Comparison of ENCODE assay signal across 8 mouse cellular contexts in the genomic region with DNA sequence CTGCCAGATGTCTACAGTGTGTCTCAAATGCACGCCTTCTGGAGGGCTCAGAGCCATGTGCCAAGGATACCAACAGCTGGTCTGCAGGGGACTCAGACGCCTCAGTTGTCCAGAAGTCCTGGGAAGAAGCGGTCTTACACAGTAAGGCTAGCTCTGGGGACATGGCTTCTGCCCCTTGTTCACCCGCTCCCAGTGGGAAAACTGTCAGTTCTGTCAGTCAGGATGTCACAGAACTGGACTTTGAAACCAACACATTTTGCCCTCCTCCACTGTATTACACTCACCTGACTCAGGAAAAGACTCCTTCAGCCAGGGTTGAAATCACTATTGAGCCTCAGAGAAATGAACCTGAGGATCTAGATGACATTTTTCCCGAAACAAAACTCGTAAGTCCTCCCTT. TPM values are rescaled to one million over a fixed set of nuclear protein-coding genes. Genes with fewer than 3 reads are reported as not detected.
DNase-seq lines count a peak whose midpoint lies in the region; ATAC-seq and TF ChIP-seq lines count a peak whose summit lies in the region.

No protein-coding gene starts in this region.

- no peak for DNase-seq in liver, adult 2 months (ENCODE audit: extremely low read depth, low read depth, low spot score)
- no peak for DNase-seq in liver
- no peak for DNase-seq in forebrain, embryonic 11.5 days (ENCODE audit: low spot score)
- no peak for DNase-seq in kidney, postnatal 0 days (ENCODE audit: low spot score)
- DNase-seq in thymus, postnatal 25 days: no peak
- DNase-seq in right cerebral cortex, adult 18-20 months: no peak

- WGBS in liver, adult 2 months: 96% methylated on average over 6 of the region's 6 CpGs
- WGBS in forebrain, embryonic 11.5 days: 94% methylated on average over 6 of the region's 6 CpGs
- 95% methylated on average over 6 of the region's 6 CpGs for WGBS in kidney, postnatal 0 days
- 94% methylated on average over 6 of the region's 6 CpGs for WGBS in neural tube, embryonic 12.5 days

- peak overlapping the region; percentile 96 for H3K4me2 ChIP-seq in forebrain, embryonic 11.5 days (ENCODE audit: low read depth, low read length, severe bottlenecking)
- peak overlapping the region; percentile 69 for H3K4me2 ChIP-seq in kidney, postnatal 0 days (ENCODE audit: low read length)
- peak overlapping the region; percentile 89 for H3K4me2 ChIP-seq in neural tube, embryonic 12.5 days (replicated peaks)

- no peaks in the 10 kb centered on the region for H3K4me1 ChIP-seq in liver, adult 2 months (ENCODE audit: control insufficient read depth, insufficient read depth, low read length)
- H3K4me1 ChIP-seq in forebrain, embryonic 11.5 days (replicated peaks; ENCODE audit: control insufficient read depth, insufficient read depth, low read length): no peaks in the 10 kb centered on the region; the same call in 1 of the 2 replicates
- peaks cover 10% of the 10 kb centered on the region; the same call in 1 of the 2 replicates for H3K4me1 ChIP-seq in kidney, postnatal 0 days (replicated peaks; ENCODE audit: insufficient read depth, low read length)
- peaks cover 6% of the 10 kb centered on the region for H3K4me1 ChIP-seq in neural tube, embryonic 12.5 days

- no peak overlapping the region for H3K27ac ChIP-seq in liver, adult 2 months (replicated peaks; ENCODE audit: insufficient read depth, low read depth, low read length)
- no peak overlapping the region for H3K27ac ChIP-seq in forebrain, embryonic 11.5 days (ENCODE audit: low read depth, low read length)
- no peak overlapping the region for H3K27ac ChIP-seq in kidney, postnatal 0 days
- 0 out of 2 replicates have a peak overlapping the region, but pooled peaks have one; percentile 20 for H3K27ac ChIP-seq in neural tube, embryonic 12.5 days

- H3K36me3 ChIP-seq in liver, adult 2 months (ENCODE audit: control insufficient read depth, insufficient read depth, low read length): no peaks in the 10 kb centered on the region
- H3K36me3 ChIP-seq in forebrain, embryonic 11.5 days (ENCODE audit: control insufficient read depth, insufficient read depth, low read length): peaks cover 5% of the 10 kb centered on the region
- no peaks in the 10 kb centered on the region for H3K36me3 ChIP-seq in kidney, postnatal 0 days (ENCODE audit: insufficient read depth, low read length)
- H3K36me3 ChIP-seq in neural tube, embryonic 12.5 days: peaks cover 14% of the 10 kb centered on the region; the same call in 1 of the 2 replicates

- 0 out of 2 replicates have a peak, but pooled peaks have one; percentile 11 for ATAC-seq in forebrain, embryonic 11.5 days (replicated peaks; ENCODE audit: low FRiP score)
- ATAC-seq in kidney, postnatal 0 days (replicated peaks; ENCODE audit: low FRiP score, low read depth): no peak
- ATAC-seq in neural tube, embryonic 12.5 days (ENCODE audit: low FRiP score, low read depth): 0 out of 2 replicates have a peak, but pooled peaks have one; percentile 7
- no peak for ATAC-seq in inflammation-experienced regulatory T-cells, adult 6 months

- no peaks in the 10 kb centered on the region for H3K79me2 ChIP-seq in liver, adult 2 months (ENCODE audit: control insufficient read depth, insufficient read depth, low read length)

- H3K9me3 ChIP-seq in forebrain, embryonic 11.5 days (ENCODE audit: control insufficient read depth, low read length): peaks cover 24% of the 10 kb centered on the region
- H3K9me3 ChIP-seq in kidney, postnatal 0 days (replicated peaks; ENCODE audit: low read length): peaks cover 9% of the 10 kb centered on the region
- peaks cover 22% of the 10 kb centered on the region for H3K9me3 ChIP-seq in neural tube, embryonic 12.5 days

- TF ChIP-seq CTCF in liver, adult 2 months (IDR thresholded peaks at IDR 0.05; ENCODE audit: low read depth, low read length): no peak
- no peak for TF ChIP-seq CTCF in kidney, postnatal 0 days (IDR thresholded peaks at IDR 0.05; ENCODE audit: low read depth)

- H3K27me3 ChIP-seq in liver, adult 2 months (ENCODE audit: control insufficient read depth, insufficient read depth, low read length): peaks cover 2% of the 10 kb centered on the region; the same call in 1 of the 2 replicates
- H3K27me3 ChIP-seq in forebrain, embryonic 11.5 days (ENCODE audit: control insufficient read depth, insufficient read depth, low read length): no peaks in the 10 kb centered on the region
- no peaks in the 10 kb centered on the region for H3K27me3 ChIP-seq in kidney, postnatal 0 days (ENCODE audit: insufficient read depth, low read length)
- H3K27me3 ChIP-seq in neural tube, embryonic 12.5 days (replicated peaks): no peaks in the 10 kb centered on the region

- TF ChIP-seq POLR2A in liver, adult 2 months (IDR thresholded peaks at IDR 0.05; ENCODE audit: extremely low read depth, insufficient read depth, low read length): no peak

- H3K9ac ChIP-seq in liver, adult 2 months (ENCODE audit: low read depth, low read length): no peak overlapping the region
- peak overlapping the region; percentile 75 for H3K9ac ChIP-seq in forebrain, embryonic 11.5 days (ENCODE audit: low read length)
- H3K9ac ChIP-seq in kidney, postnatal 0 days (ENCODE audit: low read depth, low read length): no peak overlapping the region
- H3K9ac ChIP-seq in neural tube, embryonic 12.5 days: peak overlapping the region; percentile 75; the same call in 1 of the 2 replicates

- peak overlapping the region; percentile 69; the same call in 1 of the 2 replicates for H3K4me3 ChIP-seq in liver, adult 2 months (ENCODE audit: insufficient read depth, low read depth, low read length)
- peak overlapping the region; percentile 53 for H3K4me3 ChIP-seq in forebrain, embryonic 11.5 days (ENCODE audit: low read depth, low read length)
- peak overlapping the region; percentile 33; the same call in 1 of the 2 replicates for H3K4me3 ChIP-seq in kidney, postnatal 0 days (replicated peaks; ENCODE audit: low read depth, low read length)
- H3K4me3 ChIP-seq in neural tube, embryonic 12.5 days: peak overlapping the region; percentile 60

RNA-seq across cellular contexts. Expression of a gene that starts 0.8 kb away (rescaled TPM):
- total RNA-seq in liver, adult 2 months (2014; rRNA removed): 0.40 and 0.55 TPM in 2 replicates
- polyA plus RNA-seq in liver, adult 2 months (2012; rRNA removed): 0.09 and 0.14 TPM in 2 replicates
- polyA plus RNA-seq in forebrain, embryonic 11.5 days (2014; fragmentation: Nextera tagmentation; extraction: Ambion mirVana): 8.5 and 9.8 TPM in 2 replicates
- 4.7 and 5.3 TPM in 2 replicates for polyA plus RNA-seq in kidney, postnatal 0 days (2015; fragmentation: Nextera tagmentation; extraction: Ambion mirVana)
- 7.9 and 9.4 TPM in 2 replicates for polyA plus RNA-seq in neural tube, embryonic 12.5 days (2016; fragmentation: Nextera tagmentation; extraction: Ambion mirVana)
- under 1 TPM in 2 of 3 experiments, not detected in 1; 0.16 to 0.38 TPM for polyA plus RNA-seq in inflammation-experienced regulatory T-cells, adult 6 months (2017; shearing (Covaris generic))

RNA-seq across cellular contexts. Expression of a gene that starts 59.3 kb away (rescaled TPM):
- total RNA-seq in liver, adult 2 months (2014; rRNA removed): 10.9 and 12.3 TPM in 2 replicates
- 11.4 and 13.7 TPM in 2 replicates for polyA plus RNA-seq in liver, adult 2 months (2012; rRNA removed)
- polyA plus RNA-seq in forebrain, embryonic 11.5 days (2014; fragmentation: Nextera tagmentation; extraction: Ambion mirVana): 16.4 and 16.5 TPM in 2 replicates
- polyA plus RNA-seq in kidney, postnatal 0 days (2015; fragmentation: Nextera tagmentation; extraction: Ambion mirVana): 32.3 and 32.8 TPM in 2 replicates
- polyA plus RNA-seq in neural tube, embryonic 12.5 days (2016; fragmentation: Nextera tagmentation; extraction: Ambion mirVana): 21.3 and 23.2 TPM in 2 replicates
- polyA plus RNA-seq in inflammation-experienced regulatory T-cells, adult 6 months (2017; shearing (Covaris generic)): 10 to 100 TPM; 18.9 to 19.7 (median 19.5) TPM

Comparison
In these comparisons a context has a peak if more than half of its experiments do, and no peak if none do; other contexts are left out.
1. H3K9ac ChIP-seq: peak in forebrain, embryonic 11.5 days (single experiment) and neural tube, embryonic 12.5 days (single experiment); none in liver, adult 2 months (single experiment) and kidney, postnatal 0 days (single experiment).
2. ATAC-seq: peak in forebrain, embryonic 11.5 days (single experiment) and neural tube, embryonic 12.5 days (single experiment); none in kidney, postnatal 0 days (single experiment) and inflammation-experienced regulatory T-cells, adult 6 months (single experiment).
3. Peak in every context shown above with its lines, with median percentiles within 50 percentile points of each other: H3K4me3 ChIP-seq and H3K4me2 ChIP-seq.